9 mouse cellular contexts compared by ENCODE assay signal in genomic region chr1:156302911-156303749, GRCm38 (mm10). TPM values are rescaled to one million over a fixed set of nuclear protein-coding genes. Genes with fewer than 3 reads are reported as not detected.
DNase-seq lines count a peak whose midpoint lies in the region; ATAC-seq and TF ChIP-seq lines count a peak whose summit lies in the region.
"Had no signal": no experiment of that assay in that cellular context is flagged by ENCODE, and none has a peak within 500 bp of the region (broad histone marks: within the 10 kb centered on the region; RNA-seq: fewer than 3 reads in every experiment).

Tdrd5 (minus strand) TSS chr1:156303664.

- H3K4me3 ChIP-seq in gastrocnemius, adult 2 months: peak within 1 kb of the TSS; percentile 71
- peak within 1 kb of the TSS; percentile 67 for H3K4me3 ChIP-seq in embryonic facial prominence, embryonic 12.5 days
- H3K4me3 ChIP-seq in hindbrain, embryonic 15.5 days: peak within 1 kb of the TSS; percentile 70
- H3K4me3 ChIP-seq in midbrain, embryonic 14.5 days (replicated peaks; ENCODE audit: low read depth, low read length): peak within 1 kb of the TSS; percentile 64

- TF ChIP-seq CTCF in gastrocnemius, adult 2 months (IDR thresholded peaks at IDR 0.05): no peak

- no peaks in the 10 kb centered on the region for H3K4me1 ChIP-seq in embryonic facial prominence, embryonic 12.5 days
- peaks cover 8% of the 10 kb centered on the region; the same call in 1 of the 2 replicates for H3K4me1 ChIP-seq in hindbrain, embryonic 15.5 days (replicated peaks)
- 0 out of 2 replicates have a peak, but pooled peaks cover 3% of the 10 kb centered on the region for H3K4me1 ChIP-seq in midbrain, embryonic 14.5 days (ENCODE audit: control insufficient read depth, insufficient read depth, low read length)

- H3K9ac ChIP-seq in embryonic facial prominence, embryonic 12.5 days: peak within 1 kb of the TSS; percentile 47
- peak within 1 kb of the TSS; percentile 62 for H3K9ac ChIP-seq in hindbrain, embryonic 15.5 days
- H3K9ac ChIP-seq in midbrain, embryonic 14.5 days (replicated peaks; ENCODE audit: low read length): peak within 1 kb of the TSS; percentile 65

- peak within 1 kb of the TSS; percentile 97 for H3K4me2 ChIP-seq in embryonic facial prominence, embryonic 12.5 days (replicated peaks)
- H3K4me2 ChIP-seq in hindbrain, embryonic 15.5 days: peak within 1 kb of the TSS; percentile 99
- peak within 1 kb of the TSS; percentile 99 for H3K4me2 ChIP-seq in midbrain, embryonic 14.5 days (ENCODE audit: low read length)

- H3K27ac ChIP-seq in gastrocnemius, adult 2 months: no peak within 1 kb of the TSS
- no peak within 1 kb of the TSS for H3K27ac ChIP-seq in embryonic facial prominence, embryonic 12.5 days
- no peak within 1 kb of the TSS for H3K27ac ChIP-seq in hindbrain, embryonic 15.5 days (replicated peaks)
- no peak within 1 kb of the TSS for H3K27ac ChIP-seq in midbrain, embryonic 14.5 days (replicated peaks; ENCODE audit: low read depth, low read length)

- under 1% methylated on average over 85 of the region's 85 CpGs for WGBS in embryonic facial prominence, embryonic 12.5 days
- WGBS in hindbrain, embryonic 15.5 days: under 1% methylated on average over 82 of the region's 85 CpGs
- WGBS in midbrain, embryonic 14.5 days: under 1% methylated on average over 78 of the region's 85 CpGs

- intact Hi-C loops in gastrocnemius, adult 2 months (cut with DNase I): no loop called here
- intact Hi-C loops in left cerebral cortex, postnatal 4 days (cut with DNase I): no loop called here

- peaks cover 52% of the 10 kb centered on the region for H3K27me3 ChIP-seq in embryonic facial prominence, embryonic 12.5 days
- H3K27me3 ChIP-seq in hindbrain, embryonic 15.5 days: peaks cover 36% of the 10 kb centered on the region
- peaks cover 34% of the 10 kb centered on the region for H3K27me3 ChIP-seq in midbrain, embryonic 14.5 days (ENCODE audit: control insufficient read depth, insufficient read depth, low read length)

- 0 out of 2 replicates have a peak, but pooled peaks cover 3% of the 10 kb centered on the region for H3K9me3 ChIP-seq in embryonic facial prominence, embryonic 12.5 days
- no peaks in the 10 kb centered on the region for H3K9me3 ChIP-seq in hindbrain, embryonic 15.5 days
- H3K9me3 ChIP-seq in midbrain, embryonic 14.5 days (ENCODE audit: control insufficient read depth, low read length): no peaks in the 10 kb centered on the region

- DNase-seq in gastrocnemius, adult 2 months: peak; percentile 22
- no peak for DNase-seq in gastrocnemius, postnatal 25 days
- peak; percentile 64 for DNase-seq in ZHBTc4 (ENCODE audit: low read depth, low spot score)
- peak; percentile 39 for DNase-seq in left cerebral cortex, postnatal 4 days
- DNase-seq in midbrain, embryonic 14.5 days: peak; percentile 86
- DNase-seq in testis, postnatal 10 days (ENCODE audit: low spot score): peak; percentile 63

- ATAC-seq in embryonic facial prominence, embryonic 12.5 days (ENCODE audit: insufficient number of reproducible peaks, insufficient read depth, low FRiP score, low TSS enrichment): peak; percentile 60; the same call in 1 of the 2 replicates
- peak; percentile 94 for ATAC-seq in hindbrain, embryonic 15.5 days (ENCODE audit: low FRiP score, low read depth)
- ATAC-seq in midbrain, embryonic 14.5 days (ENCODE audit: low FRiP score, low TSS enrichment): peak; percentile 85

- no peaks in the 10 kb centered on the region for H3K36me3 ChIP-seq in embryonic facial prominence, embryonic 12.5 days
- no peaks in the 10 kb centered on the region for H3K36me3 ChIP-seq in hindbrain, embryonic 15.5 days
- no peaks in the 10 kb centered on the region for H3K36me3 ChIP-seq in midbrain, embryonic 14.5 days (ENCODE audit: control insufficient read depth, insufficient read depth, low read length)

RNA-seq across cellular contexts. Expression of gene Tdrd5, which starts in this region (rescaled TPM):
- not detected for total RNA-seq in gastrocnemius, adult 2 months (2021)
- not detected for total RNA-seq in gastrocnemius, postnatal 25 days (2021)
- polyA plus RNA-seq in embryonic facial prominence, embryonic 12.5 days (2016; fragmentation: Nextera tagmentation; extraction: Ambion mirVana): 0.13 TPM in 2 replicates
- polyA plus RNA-seq in hindbrain, embryonic 15.5 days (2015; fragmentation: Nextera tagmentation; extraction: Ambion mirVana): 0.88 and 1.3 TPM in 2 replicates
- total RNA-seq in left cerebral cortex, postnatal 4 days (2021): 1 to 10 TPM; 3.5 to 3.7 TPM
- polyA plus RNA-seq in midbrain, embryonic 14.5 days (2014; fragmentation: Nextera tagmentation; extraction: Ambion mirVana): 0.80 and 1.7 TPM in 2 replicates
- polyA plus RNA-seq: large intestine, adult 2 months had no signal

Comparison
In these comparisons a context has a peak if more than half of its experiments do, and no peak if none do; other contexts are left out.
1. Peak in DNase-seq and H3K4me3 ChIP-seq in gastrocnemius, adult 2 months; RNA of the gene not detected or under 1 TPM.
2. Peak in ATAC-seq, H3K4me3 ChIP-seq, H3K9ac ChIP-seq and H3K4me2 ChIP-seq in embryonic facial prominence, embryonic 12.5 days; RNA of the gene not detected or under 1 TPM.